Mouse (Mus musculus): ENCODE data around the gene Plekha8.

DNA sequence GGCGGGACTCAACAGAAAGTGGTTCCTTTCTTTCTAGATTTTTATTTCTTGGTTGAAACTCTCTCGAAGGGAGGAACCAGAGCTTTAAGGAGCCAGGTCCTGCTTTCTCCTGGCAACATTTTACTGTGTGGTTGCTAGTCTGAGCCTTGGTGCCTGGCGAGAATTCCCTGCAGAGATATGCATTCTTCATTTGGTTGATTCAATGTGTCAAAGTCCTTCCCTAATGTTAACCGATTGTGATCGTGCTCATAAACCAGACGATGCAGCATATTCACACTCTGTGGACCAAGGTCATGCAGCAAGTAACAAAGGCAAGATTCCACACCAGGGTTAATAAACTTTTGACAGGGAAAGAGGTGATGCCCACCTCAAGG lies 28.4 kb upstream of the Plekha8 start:
- TF ChIP-seq CTCF (IDR thresholded peaks at IDR 0.05; ENCODE audit: borderline replicate concordance, insufficient read depth, low read length) (no peak), POLR2A (IDR thresholded peaks at IDR 0.05; ENCODE audit: low read depth, low read length) (no peak)

All from embryonic fibroblast, embryonic 13.5 days (primary cell).